Mouse (Mus musculus) embryo, embryonic 9.5 days (tissue): ENCODE data around the gene Vkorc1l1.
A peak's percentile ranks its signal among the peaks of the same experiment; 100 is the strongest.

Experiments
- DNase-seq: peaks from one replicate; pipeline ENCODE4 v3.0.0-alpha.2; 2017; ENCODE audit errors: extremely low spot score

The Vkorc1l1 gene

DNA sequence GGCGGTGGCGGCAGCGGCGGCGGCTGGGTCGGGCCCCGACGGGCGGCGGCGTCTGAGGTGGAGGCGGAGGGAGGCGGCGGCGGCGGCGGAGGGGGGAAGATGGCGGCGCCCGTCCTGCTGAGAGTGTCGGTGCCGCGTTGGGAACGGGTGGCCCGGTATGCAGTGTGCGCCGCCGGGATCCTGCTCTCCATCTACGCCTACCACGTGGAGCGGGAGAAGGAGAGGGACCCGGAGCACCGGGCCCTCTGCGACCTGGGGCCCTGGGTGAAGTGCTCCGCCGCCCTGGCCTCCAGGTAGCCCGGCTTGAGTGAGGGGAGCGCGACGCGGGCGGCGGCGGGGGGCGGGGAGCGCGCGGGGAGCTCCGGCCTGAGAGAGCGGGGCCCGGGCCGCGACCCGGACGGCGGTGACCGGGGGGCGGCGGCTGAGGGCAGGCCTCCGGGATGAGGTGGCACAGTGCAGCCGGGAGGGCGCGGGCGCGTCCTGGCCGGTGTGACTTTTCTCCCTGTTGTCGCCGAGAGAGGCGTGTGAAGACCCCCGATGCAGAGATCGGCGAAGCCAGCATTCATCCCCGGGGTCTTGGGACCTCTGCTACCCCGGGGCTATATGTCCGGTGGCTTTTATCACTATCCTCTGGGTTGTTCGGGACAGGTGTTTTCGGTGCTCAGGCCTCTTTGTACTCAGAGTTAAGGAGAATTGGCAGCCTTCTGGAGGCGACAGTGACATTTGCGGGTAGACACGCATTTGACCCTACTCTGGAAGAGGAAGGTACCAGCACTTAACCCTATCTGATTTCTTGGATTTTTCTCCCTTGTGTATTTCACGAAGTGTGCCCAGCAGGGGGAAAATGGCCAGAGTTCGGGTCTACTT lies 536 bp downstream of the Vkorc1l1 start:
- peak; percentile 60 for DNase-seq

DNA sequence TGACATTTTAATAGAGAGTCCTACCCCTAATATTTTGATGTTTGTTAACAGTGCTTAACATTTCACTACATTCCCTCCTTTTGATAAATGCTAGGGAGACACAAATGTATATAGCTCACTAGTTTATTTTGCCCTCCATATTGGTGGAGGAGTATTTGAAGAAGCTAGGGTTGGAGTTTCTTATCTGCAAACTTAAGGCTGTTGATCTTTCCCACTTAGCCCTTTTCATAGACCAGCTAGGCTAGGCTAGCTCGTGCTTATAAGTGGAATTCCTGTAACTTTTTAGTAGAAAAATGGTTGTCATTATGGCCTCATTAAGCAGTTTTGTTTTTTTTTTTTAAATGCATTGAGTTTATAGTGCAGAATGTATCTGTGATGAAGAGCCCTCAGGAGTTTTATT lies 1.6 kb downstream of the Vkorc1l1 start:
- no peak for DNase-seq

DNA sequence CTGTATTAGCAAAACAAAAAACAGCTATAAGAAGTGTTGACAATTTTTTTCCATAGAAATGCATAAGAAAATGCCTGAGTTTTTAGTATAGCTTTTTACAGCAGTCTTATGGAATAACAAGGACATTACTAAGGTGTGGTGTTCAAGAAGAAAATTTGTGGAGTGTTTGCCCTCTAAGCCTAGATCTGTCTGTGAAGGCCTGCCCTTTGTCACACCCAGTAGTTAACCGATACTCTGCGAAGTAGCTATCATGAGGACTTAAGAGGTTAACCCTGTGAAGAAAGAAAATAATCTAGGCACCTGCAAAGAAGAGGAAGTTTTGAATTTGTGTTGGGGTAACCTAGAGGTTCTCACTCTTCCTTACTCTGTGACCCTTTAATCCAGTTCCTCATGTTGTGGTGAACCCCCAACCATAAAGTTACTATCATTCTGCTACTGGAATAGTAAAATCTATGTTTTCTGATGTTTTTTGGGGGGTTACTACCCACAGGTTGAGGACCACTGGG lies 5.8 kb downstream of the Vkorc1l1 start:
- no peak for DNase-seq

DNA sequence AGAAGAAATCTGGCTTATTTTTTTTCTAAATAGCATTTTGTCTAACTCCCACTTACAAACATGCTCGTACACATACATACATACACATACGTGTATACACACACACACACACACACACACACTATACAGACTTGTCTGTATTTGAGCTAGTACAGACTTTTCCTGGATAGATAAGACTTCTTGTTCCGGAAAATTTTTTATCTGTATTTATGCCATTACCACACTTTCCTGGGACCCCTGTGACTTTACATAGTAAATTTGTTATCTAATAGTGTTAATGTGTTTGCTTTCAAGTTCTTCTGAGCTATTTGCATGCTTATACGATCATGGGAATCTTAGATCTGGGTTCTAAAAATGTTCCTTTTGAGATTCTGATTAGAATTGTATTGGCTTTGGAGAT lies 10.4 kb downstream of the Vkorc1l1 start:
- no peak for DNase-seq

DNA sequence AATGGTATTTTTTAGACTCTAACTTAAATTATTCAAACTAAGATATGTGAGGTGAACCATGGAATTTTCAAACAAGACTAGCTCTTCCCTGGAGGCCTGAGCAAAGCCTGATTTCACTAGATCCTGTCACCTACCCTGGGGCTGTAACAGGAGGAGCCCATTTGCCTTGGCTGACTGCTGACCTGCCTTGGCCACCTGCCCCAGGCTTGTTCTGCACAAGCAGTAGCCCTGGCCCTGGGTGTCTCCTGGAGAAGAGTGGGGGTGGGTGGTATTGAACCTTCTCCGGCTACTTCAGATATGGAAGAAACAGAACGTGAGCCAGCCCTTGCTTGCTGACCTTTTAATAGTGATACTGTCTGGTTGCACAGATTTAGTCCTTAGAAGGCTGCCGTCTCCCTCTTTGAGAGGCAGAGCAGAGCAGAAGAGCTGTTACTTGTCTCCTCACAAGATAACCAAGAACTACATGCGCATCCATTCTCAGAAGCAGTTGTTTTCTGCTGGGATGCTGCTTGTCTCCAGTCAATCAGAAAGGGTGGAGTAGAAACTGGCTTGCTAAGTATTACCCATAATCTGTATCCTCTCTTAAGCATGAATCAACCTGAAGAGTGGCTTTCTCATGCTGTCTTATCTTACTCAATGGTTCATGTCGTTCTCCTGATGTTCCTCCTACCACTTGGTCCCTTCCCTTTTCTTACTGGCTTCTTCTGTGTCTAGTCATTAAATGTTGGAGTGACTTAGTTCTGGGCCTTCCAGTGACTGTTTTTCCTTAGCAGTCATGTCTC lies 12.9 kb downstream of the Vkorc1l1 start:
- DNase-seq: no peak

DNA sequence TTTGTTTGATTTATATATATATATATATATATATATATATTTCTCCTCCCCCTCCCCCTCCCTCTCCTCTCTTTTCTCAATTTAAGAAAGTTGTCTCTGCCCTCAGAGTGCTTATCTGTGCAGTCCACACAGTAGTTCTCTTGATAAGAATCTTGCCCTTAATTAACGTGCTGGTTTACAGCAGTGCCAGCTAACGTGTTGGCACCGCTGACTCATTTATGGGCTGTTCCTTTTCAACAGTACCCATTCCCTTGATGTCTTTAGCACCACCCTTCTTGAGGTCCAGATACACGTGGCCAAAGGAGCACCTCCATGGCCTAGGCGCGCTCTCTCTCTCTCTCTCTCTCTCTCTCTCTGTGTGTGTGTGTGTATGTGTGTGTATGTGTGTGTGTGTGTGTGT lies 14.0 kb downstream of the Vkorc1l1 start:
- DNase-seq: no peak

DNA sequence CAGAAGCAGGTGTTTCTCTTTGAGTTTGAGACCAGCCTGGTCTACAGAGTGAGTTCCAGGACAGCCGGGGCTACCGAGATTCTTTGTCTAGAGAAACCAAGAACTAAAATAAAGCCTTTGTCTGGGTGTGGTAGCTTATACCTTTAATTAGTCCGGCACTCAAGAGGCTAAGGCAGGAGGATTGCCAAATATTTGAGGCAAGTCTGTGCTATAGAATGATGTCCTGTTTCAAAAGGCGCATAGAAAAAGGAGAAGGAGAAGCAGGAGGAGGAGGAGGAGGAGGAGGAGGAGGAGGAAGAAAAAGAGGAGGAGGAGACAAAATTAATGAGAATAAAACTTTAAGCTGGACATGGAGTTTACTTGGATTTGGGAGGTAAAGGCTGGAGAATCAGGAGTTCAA lies 21.5 kb downstream of the Vkorc1l1 start:
- no peak for DNase-seq

DNA sequence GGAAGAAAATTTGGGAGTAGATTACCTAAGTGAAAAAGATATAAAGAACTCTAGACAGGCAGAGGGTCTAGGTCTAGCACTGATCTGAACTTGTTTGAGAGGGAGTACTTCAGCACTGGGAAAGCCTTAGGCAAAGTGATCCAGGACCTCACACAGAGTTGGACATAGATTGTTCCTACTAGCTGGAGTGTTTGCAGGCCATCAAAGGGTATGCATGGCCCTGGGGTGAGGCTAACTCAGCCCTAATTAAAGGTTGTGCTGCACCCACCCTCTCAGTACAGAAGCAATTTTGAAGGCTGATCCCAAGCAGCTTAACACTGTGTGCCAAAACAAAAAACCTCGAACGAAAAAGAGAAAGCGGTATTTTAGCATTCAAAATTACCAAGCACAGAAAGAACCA lies 24.7 kb downstream of the Vkorc1l1 start:
- no peak for DNase-seq

DNA sequence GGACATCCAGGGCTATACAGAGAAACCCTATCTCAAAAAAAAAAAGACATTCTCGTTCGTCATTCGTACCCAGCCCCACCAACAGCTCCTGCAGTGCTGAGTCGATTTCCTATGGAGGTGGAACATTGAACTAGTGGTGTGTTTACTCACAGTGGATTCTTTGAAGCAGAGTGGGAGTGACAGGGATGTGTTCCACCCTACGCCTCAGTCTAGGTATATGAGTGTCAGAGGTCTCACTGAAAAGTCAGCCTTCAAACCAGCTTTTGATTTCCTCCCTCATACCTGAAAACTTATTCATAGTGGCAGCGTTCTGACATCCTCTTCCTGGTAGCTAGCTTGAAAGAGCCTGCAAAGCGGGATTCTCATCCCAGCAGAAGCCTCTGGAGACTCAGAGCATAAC lies 26.6 kb downstream of the Vkorc1l1 start:
- no peak for DNase-seq

DNA sequence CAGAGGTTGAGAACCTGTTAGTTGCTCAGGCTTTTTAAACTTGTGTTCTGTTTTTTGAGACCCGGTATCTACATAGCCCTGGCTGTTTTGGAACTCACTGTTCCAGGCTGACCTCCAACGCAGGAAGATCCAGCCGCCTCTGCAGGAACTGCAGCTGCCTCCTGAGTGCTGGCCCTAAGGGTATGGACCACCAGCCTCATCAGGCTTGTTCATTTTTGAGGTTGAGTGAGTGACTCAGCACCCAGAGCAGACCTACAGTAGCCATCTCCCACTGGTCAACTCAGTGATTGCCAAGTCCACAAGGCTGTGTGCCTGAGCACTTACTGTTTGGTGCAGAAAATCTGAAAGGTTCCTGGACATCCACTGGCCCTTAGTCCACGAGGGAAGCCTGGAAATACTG lies 29.7 kb downstream of the Vkorc1l1 start:
- no peak for DNase-seq

DNA sequence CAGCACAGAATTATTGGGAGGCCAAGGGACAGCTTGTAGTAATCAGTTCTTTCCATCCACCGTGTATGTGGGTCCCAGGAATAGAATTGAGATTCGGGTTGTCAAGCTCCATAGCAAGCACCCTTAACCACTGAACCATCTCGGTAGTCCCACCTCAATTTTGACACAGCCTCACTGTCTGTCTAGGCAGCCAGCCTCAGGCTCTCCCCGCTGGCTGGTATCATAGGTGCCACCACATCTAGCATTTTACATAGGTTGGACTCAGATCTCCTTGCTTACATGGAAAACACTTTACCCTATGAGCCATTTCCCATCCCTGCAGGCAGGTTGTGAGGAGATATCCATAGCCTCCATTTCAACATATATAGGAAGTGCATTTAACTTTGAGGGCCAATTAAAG lies 32.6 kb downstream of the Vkorc1l1 start:
- no peak for DNase-seq

DNA sequence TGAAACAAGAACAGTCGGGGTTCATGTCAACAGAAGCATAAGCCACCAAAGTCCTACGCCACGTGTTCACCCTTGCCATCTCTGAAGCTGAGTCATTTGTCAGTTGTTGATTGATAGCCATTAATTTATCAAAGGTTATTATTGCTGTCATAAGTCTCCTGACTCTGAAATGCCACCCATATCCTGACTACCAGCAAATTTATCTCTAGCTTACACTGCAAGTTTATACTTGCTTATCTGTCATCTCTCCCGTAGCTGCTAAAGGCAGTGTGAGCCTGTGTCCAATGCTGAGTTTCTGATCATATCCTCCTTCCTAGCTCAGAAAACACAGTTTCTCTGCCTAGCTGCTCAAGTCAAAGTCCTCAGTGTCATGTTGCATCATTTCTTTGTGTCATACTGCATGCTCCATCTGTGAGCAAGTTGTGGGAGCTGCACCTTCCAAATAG lies 33.1 kb downstream of the Vkorc1l1 start:
- DNase-seq: no peak

DNA sequence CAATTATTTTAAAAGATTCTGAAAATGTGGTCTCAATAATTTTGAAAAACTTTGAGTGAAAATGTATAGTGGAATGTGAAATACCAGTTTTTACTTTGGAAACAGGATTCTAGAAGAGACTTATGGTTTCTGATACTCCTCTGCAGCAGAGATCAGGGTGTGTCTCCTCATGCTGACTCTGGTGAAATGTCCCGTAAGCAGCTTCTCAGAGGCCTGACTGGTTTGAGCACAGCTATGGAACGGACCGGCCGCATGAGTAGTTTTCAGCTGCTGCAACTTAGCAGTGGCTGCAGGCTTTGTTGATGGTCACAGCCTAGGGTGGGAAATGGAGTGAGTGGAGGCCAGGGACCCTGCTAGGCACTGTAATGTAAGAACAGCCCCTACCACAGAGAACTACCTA lies 36.0 kb downstream of the Vkorc1l1 start:
- no peak for DNase-seq

DNA sequence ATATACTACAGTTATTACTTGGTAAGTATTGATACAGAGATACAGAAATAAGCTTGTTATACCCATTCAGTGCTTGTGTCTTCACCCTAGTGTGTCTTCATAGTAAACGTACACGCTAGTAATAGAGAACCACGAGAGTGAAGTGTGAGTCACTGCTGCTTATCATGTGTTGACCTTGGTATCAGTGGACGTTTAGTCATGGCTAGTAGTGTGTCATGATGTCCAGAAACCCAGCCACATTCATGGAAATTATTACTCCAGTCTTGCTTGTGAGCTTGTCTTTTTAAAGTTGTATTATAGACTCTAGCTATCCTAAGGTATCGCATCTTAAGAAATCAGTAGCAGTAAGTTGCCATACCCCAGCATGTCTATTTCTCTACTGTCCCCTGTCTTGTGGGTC lies 36.8 kb downstream of the Vkorc1l1 start:
- no peak for DNase-seq

DNA sequence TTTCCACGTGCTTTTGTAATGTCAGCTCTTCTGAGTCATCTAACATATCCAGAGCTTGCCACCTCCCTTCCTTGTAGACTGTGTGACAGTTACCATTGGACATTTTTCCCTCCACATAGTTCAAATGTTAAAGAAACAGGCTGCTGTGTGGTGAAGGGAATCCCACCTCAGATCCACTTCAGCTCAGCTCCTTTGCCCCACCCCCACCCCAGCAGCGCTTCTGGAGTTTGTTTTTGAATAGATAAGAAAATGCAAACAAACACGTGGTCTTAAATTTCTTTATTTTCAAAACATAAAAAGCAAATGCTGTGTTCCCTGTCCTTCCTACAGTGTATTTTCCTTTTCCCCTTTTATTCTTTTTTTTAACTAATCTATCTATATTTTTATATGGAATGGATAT lies 38.4 kb downstream of the Vkorc1l1 start:
- DNase-seq: no peak

DNA sequence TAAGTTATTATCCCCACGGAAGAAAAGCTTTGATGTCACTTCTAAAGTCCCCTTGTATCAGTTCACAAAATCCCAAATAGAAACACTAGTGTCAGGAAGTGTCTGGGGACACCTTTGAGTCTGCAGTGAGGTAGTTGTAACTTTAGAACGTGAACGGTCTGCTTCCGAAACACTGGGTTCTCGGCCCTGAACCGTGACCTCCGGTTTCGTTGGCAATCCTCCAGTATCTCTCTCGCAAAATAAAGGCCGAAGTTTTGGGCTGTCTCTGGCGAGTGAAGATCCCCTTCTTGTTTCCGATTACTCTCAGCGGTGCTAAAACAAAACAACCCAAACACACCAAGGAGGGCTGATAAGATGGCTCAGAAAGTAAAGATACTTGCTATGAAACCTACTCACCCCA lies 47.6 kb downstream of the Vkorc1l1 start:
- DNase-seq: no peak

DNA sequence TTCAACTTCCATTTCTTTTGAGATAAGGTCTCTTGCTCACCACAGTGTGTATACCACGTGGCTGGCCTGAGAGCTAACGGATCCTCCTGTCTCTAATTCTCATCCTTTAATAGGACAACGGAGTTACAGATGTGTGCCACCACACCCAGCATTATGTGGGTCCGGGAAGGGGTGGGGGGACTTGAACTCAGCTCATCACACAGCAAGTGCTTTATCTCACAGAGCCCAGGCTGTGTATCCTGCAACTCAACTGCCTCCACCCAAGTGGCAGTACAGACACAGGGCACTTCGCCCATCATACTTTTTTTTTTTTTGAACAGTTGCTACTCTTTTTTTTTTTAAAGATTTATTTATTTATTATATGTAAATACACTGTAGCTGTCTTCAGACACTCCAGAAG lies 50.1 kb downstream of the Vkorc1l1 start:
- DNase-seq: no peak

DNA sequence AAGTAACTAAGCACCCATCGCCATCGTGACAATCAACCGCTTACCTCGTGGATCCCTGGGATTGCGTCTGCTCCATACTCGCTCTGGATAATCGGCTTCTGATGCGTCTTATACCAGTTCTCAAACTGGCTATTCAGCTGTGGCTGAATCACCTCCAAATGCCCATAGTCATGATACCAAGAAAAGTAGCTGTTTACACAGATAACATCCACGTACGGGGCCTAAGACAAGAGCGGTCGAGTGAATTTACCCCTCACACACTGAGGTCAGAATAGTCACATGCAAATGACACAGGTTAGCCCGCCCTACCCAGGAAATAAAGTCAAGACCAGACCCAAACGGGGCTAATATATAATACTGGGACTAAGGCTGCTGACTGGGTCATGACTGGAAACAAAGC lies 51.6 kb downstream of the Vkorc1l1 start:
- DNase-seq: no peak

DNA sequence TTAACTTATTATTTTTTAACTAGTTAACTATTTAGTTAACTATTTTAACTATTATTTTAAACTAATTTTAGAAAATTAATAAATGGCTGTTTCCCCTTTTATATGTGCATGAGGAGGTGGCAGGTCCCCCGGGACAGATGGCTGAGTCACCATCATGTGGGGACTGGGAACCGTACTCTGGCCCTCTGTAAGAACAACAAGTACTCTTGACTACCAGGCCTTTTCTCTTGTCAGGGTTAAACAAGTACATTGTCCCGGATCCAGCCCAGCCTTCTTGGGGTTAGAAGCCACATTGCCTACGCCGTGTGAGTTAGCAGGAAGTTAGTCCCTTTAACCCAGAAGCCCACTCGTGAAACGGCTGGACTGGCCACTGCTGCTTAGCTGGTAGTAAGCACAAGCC lies 53.2 kb downstream of the Vkorc1l1 start:
- no peak for DNase-seq

DNA sequence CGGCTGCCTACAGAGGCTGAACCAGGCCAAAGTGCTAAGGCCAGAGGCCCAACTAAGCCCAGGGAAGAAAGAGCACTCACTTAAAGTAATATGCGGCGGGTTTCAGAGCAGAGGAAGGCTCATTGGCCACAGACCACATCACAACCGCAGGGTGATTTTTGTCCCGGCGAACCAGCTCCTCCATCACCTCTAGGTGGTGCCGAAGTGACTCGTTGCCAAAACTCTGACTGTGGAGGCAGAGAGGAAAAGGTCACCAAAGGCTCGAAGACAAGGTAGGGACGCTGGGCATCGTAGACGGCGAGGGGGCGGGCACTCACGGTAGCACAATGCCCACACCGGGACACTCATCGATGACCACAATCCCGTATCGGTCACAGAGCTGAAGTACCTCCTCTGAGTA lies 55.9 kb downstream of the Vkorc1l1 start:
- DNase-seq: no peak

DNA sequence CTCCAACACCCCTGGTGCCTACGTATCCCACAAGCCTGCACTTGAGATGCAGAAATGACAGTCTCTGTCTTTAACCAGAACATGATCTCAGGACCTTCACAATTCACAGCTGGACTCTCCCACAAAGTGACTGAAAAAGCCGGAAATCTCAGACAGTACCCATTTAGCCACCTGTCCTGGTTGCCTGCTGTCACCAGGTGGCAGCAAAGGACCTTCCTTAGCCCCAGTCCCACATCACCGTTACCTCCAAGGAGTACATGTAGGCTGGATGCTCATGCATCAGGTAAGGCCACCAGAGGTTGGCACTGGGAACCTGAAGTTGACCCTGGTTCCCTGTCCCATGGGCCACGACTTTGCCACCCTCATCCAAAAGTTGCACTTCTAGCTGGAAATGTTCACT lies 57.3 kb downstream of the Vkorc1l1 start:
- DNase-seq: peak; percentile 55

DNA sequence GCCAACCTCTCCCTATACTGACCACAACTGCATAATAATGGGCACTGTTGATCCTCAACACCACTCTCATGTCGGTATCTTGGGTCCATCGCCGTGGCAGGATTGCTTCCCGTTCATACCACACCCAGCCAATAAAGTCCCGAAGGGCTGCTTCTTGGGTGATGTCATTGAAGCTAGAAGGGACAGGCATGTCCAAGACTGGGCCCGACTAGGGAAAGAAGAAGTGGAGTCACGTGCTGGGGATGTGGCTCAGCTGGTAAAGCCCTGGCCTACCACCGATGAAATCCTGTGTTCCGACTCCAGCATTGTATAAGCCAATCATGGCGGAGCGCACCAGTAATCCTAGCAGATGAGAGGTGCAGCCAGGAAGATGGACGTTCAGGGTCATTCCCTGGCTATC lies 59.0 kb downstream of the Vkorc1l1 start:
- DNase-seq: no peak
